Mouse (Mus musculus) skeletal muscle tissue, adult 2 months (tissue): Measurements from ENCODE around the gene Celf3.

Source experiments
- DNase-seq: peaks from one replicate; pipeline ENCODE4 v3.0.0-alpha.2; 2012; ENCODE audit warnings: low read depth, low spot score

The Celf3 gene

DNA sequence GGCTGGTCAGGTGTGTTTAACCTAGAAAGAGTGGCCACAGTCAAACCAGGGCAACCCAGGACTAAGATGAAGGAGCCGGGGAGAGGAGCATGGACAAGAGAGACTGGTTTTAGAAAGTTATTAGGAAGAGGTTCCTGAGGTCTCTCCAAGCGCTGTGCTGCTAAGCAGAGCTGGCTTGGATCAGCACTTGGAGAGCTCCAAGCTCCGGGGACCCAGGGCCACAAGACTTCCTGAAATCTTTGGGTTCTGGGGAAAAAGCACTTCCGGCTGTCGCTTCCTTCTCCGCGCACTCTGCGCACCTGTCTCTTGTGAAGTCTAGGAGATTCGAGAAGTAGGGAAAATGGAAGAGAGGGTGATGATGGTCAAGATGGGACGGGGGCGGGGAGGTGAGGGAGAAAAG lies 1.5 kb downstream of the Celf3 start:
- DNase-seq, result no peak

DNA sequence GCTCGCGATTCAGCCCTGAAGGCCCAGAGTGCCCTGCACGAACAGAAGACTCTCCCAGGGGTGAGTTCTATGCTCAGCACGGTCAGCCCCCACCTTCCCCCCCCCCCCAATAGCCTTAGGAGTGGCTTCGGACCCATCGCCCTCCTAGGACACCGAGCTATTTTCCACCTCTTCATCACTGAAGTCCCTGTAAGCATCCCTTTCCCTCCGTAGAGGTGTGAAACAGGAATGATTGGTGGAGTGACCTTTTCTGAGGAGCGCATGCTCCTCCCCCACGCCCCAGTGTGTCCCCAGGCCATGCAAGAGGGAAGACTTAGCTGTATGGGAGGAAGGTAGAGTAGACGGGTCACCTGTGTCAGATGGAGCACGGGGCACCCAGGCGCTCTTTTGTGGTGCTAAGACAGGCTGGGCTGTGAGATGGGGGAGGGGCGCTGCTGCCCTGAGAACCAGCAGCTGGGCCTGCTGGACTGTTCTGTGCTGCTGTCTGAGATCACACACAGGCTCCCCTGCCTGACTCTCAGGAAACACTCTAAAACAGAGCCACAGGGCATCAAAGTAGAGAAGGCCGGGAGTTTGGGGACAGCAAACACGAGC lies 2.3 kb downstream of the Celf3 start, which contains the start of gene Riiad1:
Gene Riiad1, minus strand, starts transcription at position 51 of the 594 bp plus-strand sequence.
- DNase-seq, result no peak

DNA sequence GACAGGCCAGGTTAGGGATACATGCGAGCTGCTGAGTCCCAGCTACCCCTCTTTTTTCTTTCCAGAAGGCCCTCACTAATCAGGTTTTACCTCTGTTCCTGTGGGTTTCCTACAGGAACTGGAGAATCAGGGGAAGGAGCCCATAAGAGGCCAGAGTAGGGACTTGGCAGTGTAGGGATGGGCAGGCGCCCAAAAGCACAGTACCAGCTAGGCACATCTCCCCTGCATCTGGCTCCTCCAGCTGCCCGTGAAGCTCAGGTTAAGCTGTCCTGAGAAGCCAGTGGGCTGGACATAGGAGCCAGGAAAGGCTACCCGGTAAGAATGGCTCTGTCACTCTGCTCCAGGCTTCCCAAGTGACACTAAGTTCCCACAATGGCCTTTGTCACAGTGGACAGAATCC lies 3.3 kb downstream of the Celf3 start:
- peak; percentile 57 for DNase-seq

DNA sequence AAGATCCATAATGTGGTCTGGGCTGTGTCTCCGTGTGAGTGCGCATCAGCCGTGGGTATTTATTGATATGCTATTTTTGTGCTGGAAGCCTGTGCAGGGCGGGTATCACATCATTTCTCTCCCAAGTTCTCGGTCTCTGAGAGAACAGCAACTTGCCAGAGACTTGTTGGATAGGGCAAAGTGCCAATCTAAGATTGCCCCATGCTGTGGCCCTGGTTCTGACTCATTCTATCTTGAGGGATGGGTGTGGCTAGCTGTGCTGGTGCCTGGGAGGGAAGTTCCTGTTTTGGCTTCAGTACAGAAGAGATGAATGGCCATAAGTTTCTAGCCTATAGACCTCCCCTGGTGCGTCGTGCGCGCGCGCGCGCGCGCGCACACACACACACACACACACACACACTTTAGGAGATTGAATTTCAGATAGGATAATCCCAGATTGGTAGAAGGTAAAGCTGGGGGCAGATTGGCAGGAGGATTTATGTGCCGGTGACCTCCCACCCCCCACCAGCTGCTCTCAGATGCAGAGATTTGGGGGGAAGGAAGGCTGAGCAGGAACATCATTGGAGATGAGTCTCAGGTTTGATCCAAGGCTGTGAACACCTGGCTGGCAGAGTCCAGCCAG lies 4.8 kb downstream of the Celf3 start:
- peak; percentile 57 for DNase-seq

DNA sequence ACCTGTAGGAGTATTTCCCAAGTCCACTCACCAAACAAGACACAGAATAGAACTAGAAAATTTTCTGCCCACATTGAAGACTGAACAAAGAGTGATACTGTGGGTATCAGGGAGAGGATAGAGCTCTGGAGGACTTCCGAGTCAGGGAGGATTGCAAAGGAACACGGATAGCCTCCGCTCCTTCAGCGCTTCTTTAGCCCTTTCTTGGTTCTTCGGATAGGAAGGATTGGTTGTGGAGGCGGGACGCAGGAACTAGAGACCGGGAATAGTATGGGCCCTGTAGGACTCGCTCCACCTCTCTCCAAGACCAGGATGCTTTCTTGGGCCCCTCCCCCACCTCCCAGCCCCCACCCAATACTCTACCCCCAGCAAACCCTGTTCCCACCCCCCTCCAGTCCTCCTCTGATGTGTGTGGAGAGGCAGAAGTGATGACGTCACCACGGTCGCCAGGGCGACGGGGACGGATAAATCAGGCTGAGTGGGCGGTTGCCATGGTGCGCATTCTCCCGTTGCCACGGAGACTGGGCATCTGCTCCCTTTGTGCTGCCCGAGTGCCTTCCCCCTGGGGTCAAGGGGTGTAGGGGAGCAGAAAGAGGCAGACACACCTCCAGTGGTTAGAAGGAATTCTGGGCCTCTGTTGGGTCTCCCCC lies 5.8 kb downstream of the Celf3 start:
- no peak for DNase-seq

DNA sequence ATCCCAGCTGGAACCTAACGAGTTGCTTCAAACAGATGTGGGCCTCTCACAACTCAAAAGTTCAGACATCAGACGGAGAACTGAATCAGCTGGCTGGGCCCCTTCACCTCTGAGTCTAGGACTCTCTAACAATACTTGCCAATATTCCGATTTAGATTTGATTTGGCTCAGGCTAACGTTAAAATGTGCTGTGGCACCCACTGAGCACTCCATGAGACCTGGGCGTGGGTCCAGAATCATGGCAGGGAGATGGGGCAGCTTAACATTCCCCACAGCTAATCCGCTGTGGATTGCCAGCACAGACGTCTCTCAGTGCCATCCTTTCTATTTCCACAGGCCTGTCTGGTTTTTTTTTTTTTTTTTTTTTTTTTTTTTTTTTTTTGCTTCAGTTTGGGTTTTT lies 7.8 kb downstream of the Celf3 start:
- no peak for DNase-seq

DNA sequence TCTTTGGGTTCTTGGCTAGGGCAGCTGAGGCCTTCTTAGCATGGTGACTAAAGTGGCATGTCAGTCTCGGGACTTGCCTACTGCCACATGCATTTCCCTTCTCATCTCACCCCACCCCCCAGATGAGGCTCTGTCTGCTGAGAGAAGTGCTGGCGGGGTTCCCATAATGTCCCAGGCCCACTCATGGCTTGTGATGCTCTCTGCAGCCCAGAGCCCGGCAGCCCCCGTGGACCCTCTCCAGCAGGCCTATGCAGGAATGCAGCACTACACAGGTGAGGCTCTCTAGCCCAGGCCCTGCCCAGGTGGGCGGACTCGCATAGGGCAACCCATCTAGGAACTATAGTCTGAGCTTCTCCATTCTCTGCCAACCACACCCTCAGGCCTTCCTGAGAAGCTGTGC lies 9.5 kb downstream of the Celf3 start:
- no peak for DNase-seq

DNA sequence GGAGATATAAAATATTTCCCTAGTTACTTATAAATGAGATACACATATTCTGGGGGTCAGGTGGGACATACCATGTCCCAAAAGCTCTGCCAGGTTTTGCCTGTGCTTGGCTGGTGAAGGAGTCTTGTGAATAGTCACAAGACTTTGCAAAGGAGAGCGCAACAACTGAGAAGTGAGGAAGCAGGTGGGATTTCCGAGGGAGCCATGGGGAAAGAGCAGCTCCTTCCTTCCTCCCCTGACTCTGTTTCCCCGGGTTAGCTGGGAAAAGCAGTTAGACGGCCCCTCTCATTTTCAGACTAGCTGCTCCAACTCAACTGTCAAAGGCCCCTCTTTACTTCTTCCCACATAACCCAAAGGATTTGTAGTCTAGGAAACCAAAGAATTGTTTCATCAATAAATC lies 19.1 kb downstream of the Celf3 start:
- no peak for DNase-seq

DNA sequence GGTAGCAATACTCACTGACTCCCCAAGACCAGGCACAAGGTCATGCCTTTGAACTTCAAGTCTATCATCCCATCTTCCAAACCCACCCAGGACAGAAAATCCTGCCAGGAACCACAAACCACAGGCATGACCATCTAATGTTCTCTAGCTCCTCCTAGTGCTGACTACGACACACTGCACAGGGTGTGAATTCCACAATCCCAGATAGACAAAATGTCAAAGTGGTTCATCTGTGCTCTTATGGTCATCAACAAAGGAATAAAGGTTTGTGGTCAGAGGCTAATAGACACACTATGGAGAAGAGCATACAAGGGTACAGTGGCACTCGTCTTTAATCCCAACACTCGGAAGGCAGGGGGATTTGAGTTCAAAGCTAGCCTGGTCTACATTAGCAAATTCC lies 24.1 kb downstream of the Celf3 start:
- DNase-seq, result peak; percentile 16

DNA sequence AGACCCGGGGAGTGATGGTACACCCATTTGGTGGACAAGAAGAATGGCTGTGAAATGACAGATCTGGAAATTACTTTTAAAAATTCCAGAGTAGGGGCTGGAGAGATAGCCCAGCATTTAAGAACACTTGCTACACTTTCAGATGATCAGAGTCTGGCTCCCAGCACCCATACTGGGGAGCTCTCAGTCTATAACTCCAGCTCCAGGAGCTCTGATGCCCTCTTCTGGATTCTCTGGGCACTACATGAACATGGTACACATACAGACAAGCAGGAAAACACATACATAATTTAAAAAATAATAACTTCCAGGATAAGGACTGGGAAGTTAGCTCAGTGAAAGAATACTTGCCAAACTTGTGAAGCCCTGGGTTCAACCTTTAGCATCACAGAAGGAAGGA lies 28.6 kb downstream of the Celf3 start:
- no peak for DNase-seq

DNA sequence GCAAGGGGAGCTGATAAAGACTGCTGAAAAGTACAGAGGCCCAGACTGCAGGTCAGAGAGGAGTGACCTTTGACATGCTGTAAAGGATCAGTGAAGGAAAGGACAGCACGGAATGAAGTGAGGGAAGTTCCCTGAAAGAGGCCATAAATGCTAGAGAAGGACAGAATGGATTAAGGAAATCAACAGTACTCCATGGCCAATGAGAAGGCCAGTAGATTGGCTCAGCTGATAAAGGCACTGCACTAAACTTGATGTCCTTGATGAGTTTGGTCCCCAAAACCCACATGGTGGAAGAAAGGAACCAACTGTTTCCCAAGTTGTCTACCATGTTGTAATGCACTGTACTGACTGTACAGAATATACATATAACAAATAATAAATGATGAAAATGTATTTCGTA lies 48.6 kb downstream of the Celf3 start:
- no peak for DNase-seq

DNA sequence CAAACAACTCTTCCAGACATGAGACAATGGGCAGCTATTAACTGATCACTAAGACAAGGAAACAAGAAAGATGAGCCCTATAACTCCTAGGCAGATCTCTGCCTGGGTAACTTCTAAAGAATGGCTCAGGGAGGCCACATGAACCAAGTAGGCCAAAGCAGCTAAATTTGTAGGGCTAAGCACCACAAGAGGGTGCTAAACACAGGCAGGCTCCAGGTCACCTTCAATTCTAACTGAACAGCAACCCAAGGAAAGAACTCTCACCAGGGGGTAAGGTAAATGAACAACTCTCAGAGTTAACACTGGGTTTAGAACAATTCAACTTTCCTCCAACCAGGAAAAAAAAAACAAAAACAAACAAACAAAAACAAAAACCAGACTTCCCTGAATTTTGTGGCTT lies 55.9 kb downstream of the Celf3 start:
- peak; percentile 43 for DNase-seq

DNA sequence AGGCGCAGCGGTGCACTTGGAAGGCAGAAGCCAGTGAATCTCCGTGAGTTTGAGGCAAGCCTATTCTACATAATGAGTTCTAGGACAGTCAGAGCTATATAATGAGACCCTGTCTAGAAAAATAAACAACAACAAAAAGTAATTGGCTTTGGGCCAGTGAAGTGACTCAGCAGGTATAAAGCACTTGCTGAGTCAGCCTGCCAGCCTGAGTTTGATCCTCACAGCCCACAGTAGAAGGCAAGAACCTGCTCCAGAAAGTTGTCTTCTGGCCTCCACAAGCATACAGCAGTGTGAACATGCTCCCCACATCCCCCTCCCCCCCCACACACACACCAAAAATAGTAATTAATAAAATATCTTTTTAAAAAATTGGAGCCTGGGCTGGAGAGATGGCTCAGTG lies 59.1 kb downstream of the Celf3 start:
- DNase-seq, result peak; percentile 3
